Mouse (Mus musculus) neural tube, embryonic 15.5 days (tissue): ENCODE results near the gene Gm10842. TPM values are rescaled to one million over a fixed set of nuclear protein-coding genes. Genes with fewer than 3 reads are reported as not detected.
A peak's percentile ranks its signal among the peaks of the same experiment; 100 is the strongest.

Experiments used
- ATAC-seq: fragments of 200-750 bp; cut with Nextera tagmentation; 2 replicates; pipeline ENCODE4 v1.8.0; 2017; ENCODE audit warnings: mild to moderate bottlenecking, moderate TSS enrichment, moderate library complexity; ENCODE audit not compliant: low FRiP score
- H3K27ac ChIP-seq: fragments of 300-500 bp; sonication (generic); replicated peaks from 2 replicates; pipeline ENCODE4 v1.5.1; 2015; ENCODE audit warnings: mild to moderate bottlenecking, inconsistent platforms
- H3K27me3 ChIP-seq: fragments of 300-500 bp; sonication (generic); replicated peaks from 2 replicates; pipeline ENCODE4 v1.6.1; 2015; ENCODE audit warnings: inconsistent platforms
- H3K36me3 ChIP-seq: fragments of 300-500 bp; sonication (generic); 2 replicates; pipeline ENCODE4 v1.6.1; 2015; ENCODE audit warnings: inconsistent platforms
- H3K4me1 ChIP-seq: fragments of 300-500 bp; sonication (generic); 2 replicates; pipeline ENCODE4 v1.6.1; 2015; ENCODE audit warnings: inconsistent platforms
- H3K4me2 ChIP-seq: fragments of 300-500 bp; sonication (generic); 2 replicates; pipeline ENCODE4 v1.6.1; 2015; ENCODE audit warnings: inconsistent platforms, mild to moderate bottlenecking, moderate library complexity
- H3K4me3 ChIP-seq: fragments of 300-500 bp; sonication (generic); replicated peaks from 2 replicates; pipeline ENCODE4 v1.5.1; 2015; ENCODE audit warnings: mild to moderate bottlenecking, inconsistent platforms
- H3K9ac ChIP-seq: fragments of 300-500 bp; sonication (generic); replicated peaks from 2 replicates; pipeline ENCODE4 v1.6.1; 2015; ENCODE audit warnings: mild to moderate bottlenecking, inconsistent platforms
- H3K9me3 ChIP-seq: fragments of 300-500 bp; sonication (generic); replicated peaks from 2 replicates; pipeline ENCODE4 v1.6.1; 2016; ENCODE audit warnings: inconsistent platforms
- WGBS: fragments of 180-500 bp; shearing (Covaris S2); methylation state at CpG from one replicate; pipeline ENCODE4 v1.1.7; 2015; ENCODE audit warnings: mixed read lengths; 5-methylcytosine and 5-hydroxymethylcytosine counted together
- polyA plus RNA-seq: library from polyadenylated mRNA; unstranded; fragments of >200 nt; fragmentation: Nextera tagmentation; extraction: Ambion mirVana; gene quantifications from 2 replicates; pipeline ENCODE4 v1.2.1, GENCODE M21; 2015

Gene Gm10842
- polyA plus RNA-seq, 1 experiment from 2014 or later: not detected

DNA sequence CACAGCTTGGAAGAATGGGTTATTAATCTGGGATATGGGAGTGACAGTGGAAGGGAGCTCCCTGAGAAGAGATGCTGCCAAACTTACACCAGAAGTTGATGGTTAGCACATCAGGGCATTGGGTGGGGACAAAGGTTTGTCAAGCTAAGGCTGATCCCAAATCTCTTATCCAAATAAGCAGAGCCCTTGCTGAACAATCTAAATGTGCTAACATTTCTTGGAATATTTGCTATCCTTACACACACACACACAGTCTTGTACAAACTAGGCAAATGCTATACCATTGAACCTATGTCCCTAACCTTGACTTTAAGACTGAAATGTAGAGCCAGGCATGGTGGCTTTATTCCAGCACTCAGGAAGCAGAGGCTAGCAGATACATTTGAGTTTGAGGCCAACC is 3.1 kb upstream of the Gm10842 start:
- Histone ChIP-seq H3K36me3 (peaks cover 24% of the 10 kb centered on the region), H3K9ac (no peak overlapping the region), H3K4me2 (no peak overlapping the region), H3K27me3 (no peaks in the 10 kb centered on the region), H3K27ac (no peak overlapping the region), H3K4me3 (no peak overlapping the region), H3K9me3 (no peaks in the 10 kb centered on the region), H3K4me1 (no peaks in the 10 kb centered on the region)
- no peak for ATAC-seq

DNA sequence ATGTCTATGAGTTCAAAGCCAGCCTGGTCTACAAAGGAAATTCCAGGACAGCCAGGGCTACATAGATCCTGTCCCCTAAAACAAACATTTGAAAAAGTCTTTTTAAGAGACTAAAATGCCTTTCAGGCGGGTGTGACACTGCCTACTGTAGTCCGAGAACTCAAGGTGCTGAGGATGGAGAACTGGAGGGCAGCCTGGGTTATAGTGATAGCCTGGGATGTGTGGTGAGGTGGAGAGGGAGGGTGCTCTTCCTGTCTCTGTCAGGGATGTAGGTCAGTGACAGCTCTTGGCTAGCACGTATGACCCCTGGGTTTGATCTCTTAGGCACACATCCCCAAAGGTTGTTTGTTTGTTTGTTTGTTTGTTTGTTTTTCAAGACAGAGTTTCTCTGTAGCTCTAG is 2.6 kb upstream of the Gm10842 start:
- no peak overlapping the region for H3K27ac ChIP-seq
- ATAC-seq: no peak
- no peaks in the 10 kb centered on the region for H3K4me1 ChIP-seq
- 84% methylated on average over 3 of the region's 3 CpGs for WGBS
- H3K4me2 ChIP-seq: no peak overlapping the region
- no peak overlapping the region for H3K4me3 ChIP-seq
- peaks cover 21% of the 10 kb centered on the region for H3K36me3 ChIP-seq
- no peaks in the 10 kb centered on the region for H3K9me3 ChIP-seq
- H3K27me3 ChIP-seq: no peaks in the 10 kb centered on the region
- no peak overlapping the region for H3K9ac ChIP-seq

DNA sequence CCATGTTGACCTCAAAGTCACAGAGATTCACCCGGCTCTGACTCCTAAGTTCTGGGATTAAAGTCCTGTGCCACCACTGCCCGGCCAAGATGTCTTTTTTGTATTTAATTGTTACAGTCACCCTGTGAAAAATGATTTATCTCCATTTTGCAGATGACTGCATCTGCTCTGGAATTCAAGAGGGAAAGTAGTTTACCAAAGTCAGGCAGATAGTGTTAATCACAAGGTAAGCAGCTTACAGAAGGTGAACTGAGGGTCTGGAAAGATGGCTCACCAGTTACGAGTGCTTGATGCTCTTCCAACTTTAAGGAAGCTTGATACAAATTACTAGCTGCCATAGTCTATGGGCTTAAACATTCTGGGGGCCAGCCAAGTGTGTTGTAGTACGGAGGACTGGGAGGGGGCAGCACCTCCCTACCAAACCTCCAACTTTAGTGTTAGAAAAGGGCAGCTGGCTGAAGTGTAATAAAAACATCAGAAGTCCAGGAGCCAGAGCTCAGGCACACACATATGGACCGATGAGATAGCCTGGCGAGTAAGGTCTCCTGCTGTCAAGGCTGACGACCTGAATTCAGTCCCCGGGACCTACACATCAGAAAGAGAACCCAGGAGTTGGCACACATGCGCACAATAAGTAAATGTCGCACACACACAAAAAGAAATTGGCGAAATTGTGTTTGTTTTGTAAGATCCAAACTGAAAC is 2.0 kb upstream of the Gm10842 start:
- H3K36me3 ChIP-seq: peaks cover 15% of the 10 kb centered on the region
- no peaks in the 10 kb centered on the region for H3K27me3 ChIP-seq
- H3K4me2 ChIP-seq: no peak overlapping the region
- no peaks in the 10 kb centered on the region for H3K9me3 ChIP-seq
- no peaks in the 10 kb centered on the region for H3K4me1 ChIP-seq
- no peak for ATAC-seq
- 84% methylated on average over 11 of the region's 11 CpGs for whole genome bisulfite sequencing
- no peak overlapping the region for H3K4me3 ChIP-seq
- no peak overlapping the region for H3K9ac ChIP-seq
- H3K27ac ChIP-seq: no peak overlapping the region

DNA sequence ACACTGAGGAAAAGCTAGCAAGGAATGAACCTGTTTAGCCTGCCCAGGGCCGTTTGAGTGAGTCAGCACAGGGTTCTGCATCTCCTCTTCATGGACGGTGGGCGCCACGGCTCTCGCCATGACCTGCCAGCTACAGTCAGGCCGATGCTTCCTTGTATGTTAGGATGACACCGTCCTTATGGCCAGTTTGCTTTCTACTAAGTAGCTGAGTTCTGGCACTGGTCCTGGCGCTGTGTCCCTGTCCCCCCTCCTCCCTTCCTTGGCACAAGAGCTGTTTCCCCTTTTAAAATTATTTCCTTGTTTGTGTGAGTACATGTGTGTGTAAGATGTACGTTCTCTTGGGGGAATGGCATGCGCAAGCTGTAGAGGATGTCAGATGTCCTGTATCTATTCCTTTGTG is 1.5 kb upstream of the Gm10842 start:
- H3K4me3 ChIP-seq: no peak overlapping the region
- H3K27me3 ChIP-seq: no peaks in the 10 kb centered on the region
- WGBS: 89% methylated on average over 10 of the region's 10 CpGs
- H3K4me2 ChIP-seq: no peak overlapping the region
- H3K27ac ChIP-seq: no peak overlapping the region
- H3K9me3 ChIP-seq: no peaks in the 10 kb centered on the region
- H3K9ac ChIP-seq: no peak overlapping the region
- peaks cover 10% of the 10 kb centered on the region; the same call in 1 of the 2 replicates for H3K36me3 ChIP-seq
- no peaks in the 10 kb centered on the region for H3K4me1 ChIP-seq
- ATAC-seq: no peak

DNA sequence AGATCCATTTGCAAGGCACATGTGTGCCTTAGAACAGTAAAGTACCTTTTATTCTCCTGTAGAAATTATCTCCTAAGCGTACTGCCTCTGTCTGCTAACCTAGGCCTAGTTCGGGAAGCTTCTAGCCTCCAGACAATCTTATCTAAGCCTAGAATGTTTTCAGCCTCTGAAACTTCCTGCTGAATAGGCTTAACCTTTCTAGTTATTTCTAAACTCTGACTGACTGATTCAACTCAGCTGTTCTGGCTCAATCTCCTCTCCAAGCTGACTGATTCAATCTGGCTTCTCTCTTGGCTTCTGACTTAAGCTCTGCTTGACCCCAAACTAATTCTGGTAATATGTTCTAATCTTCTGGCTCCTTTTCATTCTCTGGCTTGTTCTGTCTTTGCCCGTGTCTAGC is 2.7 kb downstream of the Gm10842 start:
- Histone ChIP-seq H3K9ac (no peak overlapping the region), H3K36me3 (no peaks in the 10 kb centered on the region), H3K27ac (no peak overlapping the region), H3K4me3 (no peak overlapping the region), H3K4me1 (peaks cover 17% of the 10 kb centered on the region), H3K9me3 (no peaks in the 10 kb centered on the region), H3K27me3 (no peaks in the 10 kb centered on the region), H3K4me2 (no peak overlapping the region)
- ATAC-seq: no peak
- WGBS: 84% methylated on average over 3 of the region's 3 CpGs

DNA sequence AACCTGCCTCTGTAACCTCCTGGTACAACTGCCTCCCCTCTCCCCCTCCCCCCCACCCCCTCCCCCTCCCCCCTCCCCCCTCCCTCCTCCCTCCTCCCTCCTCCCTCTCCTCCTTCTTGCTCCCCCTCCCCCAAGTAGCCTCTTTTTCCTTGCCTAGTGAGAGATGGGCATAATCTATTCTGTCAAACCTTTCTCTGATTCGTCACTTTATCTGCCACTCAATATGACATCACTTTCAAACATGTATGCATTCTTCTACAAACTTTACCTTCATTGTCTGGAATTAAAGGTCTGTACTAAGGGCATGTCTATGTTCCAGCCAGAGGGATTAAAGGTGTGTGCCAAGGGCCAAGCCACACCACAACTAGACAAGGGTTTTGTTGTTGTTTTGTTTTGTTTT is 3.1 kb downstream of the Gm10842 start:
- WGBS: 93% methylated on average over 1 of the region's 1 CpGs
- H3K9me3 ChIP-seq: no peaks in the 10 kb centered on the region
- H3K4me2 ChIP-seq: no peak overlapping the region
- no peaks in the 10 kb centered on the region for H3K36me3 ChIP-seq
- H3K27me3 ChIP-seq: no peaks in the 10 kb centered on the region
- no peak overlapping the region for H3K27ac ChIP-seq
- no peak overlapping the region for H3K9ac ChIP-seq
- H3K4me1 ChIP-seq: peaks cover 17% of the 10 kb centered on the region
- no peak for ATAC-seq
- no peak overlapping the region for H3K4me3 ChIP-seq

DNA sequence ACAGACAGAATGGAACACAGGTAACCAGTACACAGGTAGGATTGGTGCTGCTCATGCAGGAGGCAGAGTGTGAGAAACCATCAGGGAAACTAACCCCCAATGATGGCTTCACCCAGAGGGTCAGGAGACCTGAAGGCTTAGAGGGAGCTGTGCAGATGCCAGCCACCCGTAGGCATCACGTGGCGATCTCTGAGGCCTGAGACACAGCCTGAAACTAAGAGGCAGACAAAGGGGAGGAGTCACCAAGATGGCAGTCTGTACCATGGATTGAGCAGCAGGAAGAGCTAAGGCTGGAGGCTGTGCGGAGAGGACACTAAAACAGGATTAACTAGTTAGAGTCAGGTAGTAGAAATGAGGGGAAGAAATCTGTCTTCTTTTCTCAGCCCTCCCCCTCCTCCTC is 4.0 kb downstream of the Gm10842 start:
- 66% methylated on average over 4 of the region's 4 CpGs for WGBS
- ATAC-seq: no peak
- no peak overlapping the region for H3K4me2 ChIP-seq

DNA sequence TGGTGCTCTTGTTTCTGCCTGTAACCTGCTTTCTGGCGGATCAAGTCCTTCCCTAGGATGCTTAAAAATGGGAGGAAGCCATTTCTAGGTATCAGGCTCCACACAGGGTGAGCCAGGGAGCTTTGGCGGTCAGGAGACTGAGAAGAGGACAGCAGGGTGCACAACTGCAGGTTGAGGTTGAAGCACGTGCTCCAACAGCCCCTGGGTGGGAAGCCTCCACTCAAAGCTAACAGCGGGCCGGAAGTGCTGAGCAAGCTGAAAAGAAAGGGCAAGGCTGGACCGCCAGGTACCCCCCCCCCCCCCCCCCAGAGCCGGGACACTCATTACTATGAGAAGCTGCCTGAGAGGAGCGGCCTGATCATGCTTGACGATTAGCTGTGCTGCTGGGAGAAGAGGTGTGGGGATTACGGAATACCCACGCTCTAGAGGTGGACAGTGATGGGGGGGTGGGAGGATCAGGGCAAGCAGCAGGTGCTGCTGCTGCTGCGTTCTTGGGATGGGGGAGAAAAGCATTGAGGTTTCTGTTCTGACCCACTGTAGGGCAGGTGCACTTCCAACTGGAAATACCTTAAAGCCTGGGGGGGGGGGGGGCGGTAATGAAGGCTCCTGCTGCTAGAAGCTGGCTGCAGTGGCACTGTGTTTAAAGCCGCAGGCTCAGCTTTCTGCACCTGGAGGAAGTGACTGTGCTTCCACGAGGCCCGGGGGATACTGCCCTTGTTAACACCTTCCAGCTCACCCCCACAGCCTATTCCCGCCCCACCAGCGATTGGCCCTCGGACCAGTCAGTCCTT is 4.7 kb downstream of the Gm10842 start:
- H3K4me1 ChIP-seq: peaks cover 17% of the 10 kb centered on the region
- no peak overlapping the region for H3K9ac ChIP-seq
- peak overlapping the region; percentile 36 for H3K4me2 ChIP-seq
- no peak overlapping the region for H3K27ac ChIP-seq
- WGBS: 20% methylated on average over 19 of the region's 19 CpGs
- no peaks in the 10 kb centered on the region for H3K36me3 ChIP-seq
- H3K27me3 ChIP-seq: no peaks in the 10 kb centered on the region
- ATAC-seq: no peak
- no peaks in the 10 kb centered on the region for H3K9me3 ChIP-seq
- no peak overlapping the region for H3K4me3 ChIP-seq

More for the DNA sequence above, 4.0 kb downstream of the Gm10842 start:
- H3K27me3 ChIP-seq: no peaks in the 10 kb centered on the region
- H3K36me3 ChIP-seq: no peaks in the 10 kb centered on the region
- H3K4me1 ChIP-seq: peaks cover 17% of the 10 kb centered on the region
- no peaks in the 10 kb centered on the region for H3K9me3 ChIP-seq
- H3K27ac ChIP-seq: no peak overlapping the region
- H3K4me3 ChIP-seq: no peak overlapping the region
- H3K9ac ChIP-seq: no peak overlapping the region

DNA sequence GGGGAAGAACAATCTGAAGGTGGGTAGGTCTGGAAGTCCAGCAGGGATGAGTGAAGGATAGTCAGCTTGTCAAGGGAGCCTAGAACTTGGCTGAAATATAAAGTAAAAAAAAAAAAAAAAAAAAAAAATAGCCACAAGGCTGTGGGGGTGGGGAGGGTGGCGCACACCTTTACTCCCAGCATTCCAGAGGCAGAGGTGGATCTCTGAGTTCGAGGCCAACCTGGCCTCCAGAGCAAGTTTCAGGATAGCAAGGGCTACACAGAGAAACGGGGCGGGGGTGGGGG is 5.3 kb downstream of the Gm10842 start:
- 85% methylated on average over 4 of the region's 4 CpGs for WGBS
- H3K36me3 ChIP-seq: no peaks in the 10 kb centered on the region
- peak overlapping the region; percentile 36 for H3K4me2 ChIP-seq
- ATAC-seq: no peak
- peaks cover 17% of the 10 kb centered on the region for H3K4me1 ChIP-seq
- H3K27me3 ChIP-seq: no peaks in the 10 kb centered on the region
- H3K9ac ChIP-seq: no peak overlapping the region
- H3K9me3 ChIP-seq: no peaks in the 10 kb centered on the region
- H3K4me3 ChIP-seq: no peak overlapping the region
- H3K27ac ChIP-seq: no peak overlapping the region

DNA sequence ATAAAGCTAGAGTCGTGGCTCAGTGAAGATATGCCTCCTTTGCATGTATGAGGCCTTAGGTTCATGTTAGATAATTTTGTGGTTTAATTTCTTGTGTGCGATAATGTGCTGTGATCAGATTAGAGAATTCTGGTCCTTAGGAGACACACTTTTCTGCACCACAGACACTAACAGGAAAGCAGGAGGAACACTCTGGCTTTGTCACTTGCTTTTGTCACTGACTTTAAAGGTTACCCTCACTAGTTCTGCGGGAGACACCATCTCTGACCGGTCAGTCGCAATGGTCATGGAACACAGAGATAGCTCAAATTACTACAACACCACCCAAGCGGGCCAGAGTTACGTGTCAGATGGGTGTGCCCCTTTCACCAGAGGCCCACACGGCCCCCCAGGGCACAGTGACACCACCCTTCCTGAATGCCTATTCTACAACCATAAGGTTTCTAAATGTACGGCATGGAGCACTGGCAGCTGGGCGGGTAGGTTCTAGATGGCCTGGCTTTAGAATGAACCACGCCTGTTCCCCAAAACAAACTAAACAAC is 5.7 kb downstream of the Gm10842 start:
- Histone ChIP-seq H3K9me3 (no peaks in the 10 kb centered on the region), H3K4me1 (peaks cover 17% of the 10 kb centered on the region), H3K27ac (no peak overlapping the region), H3K9ac (no peak overlapping the region), H3K4me3 (no peak overlapping the region), H3K36me3 (no peaks in the 10 kb centered on the region), H3K27me3 (no peaks in the 10 kb centered on the region), H3K4me2 (no peak overlapping the region)
- no peak for ATAC-seq
- WGBS: 88% methylated on average over 11 of the region's 11 CpGs

DNA sequence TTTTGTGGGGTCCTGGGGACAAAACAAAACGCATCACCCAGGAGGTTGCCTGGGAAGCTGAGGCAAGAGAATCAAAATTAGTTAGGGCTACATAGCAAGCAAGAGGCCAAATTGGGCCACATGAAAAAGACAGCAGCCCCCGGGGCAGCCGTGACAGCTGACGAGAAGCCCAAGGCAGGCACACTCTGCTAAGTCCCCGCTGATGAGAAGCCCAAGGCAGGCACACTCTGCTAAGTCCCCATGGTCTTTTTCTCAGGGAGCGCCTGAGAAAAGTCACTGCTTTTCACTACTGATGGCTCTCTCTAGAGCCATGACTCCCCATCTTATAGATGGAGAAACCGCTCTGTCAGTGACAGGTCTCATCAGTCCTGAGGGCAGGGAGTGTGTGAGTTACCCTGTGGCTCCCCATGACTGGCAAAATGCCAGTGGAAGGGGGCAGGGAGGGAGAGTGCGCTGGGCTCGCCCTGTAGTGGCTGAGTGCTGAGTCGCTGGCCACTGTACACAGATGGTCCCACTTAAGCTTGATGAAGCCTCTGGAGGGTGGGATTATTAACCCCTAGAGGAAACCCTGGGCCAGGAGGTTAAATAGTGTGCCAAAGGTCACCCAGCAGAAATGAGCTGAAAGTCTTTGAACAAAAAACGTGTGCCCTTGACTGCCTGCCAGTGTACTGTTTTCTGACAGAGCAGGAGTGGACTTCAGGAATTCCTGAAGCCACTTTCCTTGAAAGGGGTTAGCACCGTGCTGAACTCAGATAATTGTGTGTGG is 6.6 kb downstream of the Gm10842 start:
- WGBS: 28% methylated on average over 12 of the region's 12 CpGs
- no peak overlapping the region for H3K9ac ChIP-seq
- H3K27me3 ChIP-seq: no peaks in the 10 kb centered on the region
- H3K36me3 ChIP-seq: no peaks in the 10 kb centered on the region
- H3K4me3 ChIP-seq: no peak overlapping the region
- H3K27ac ChIP-seq: no peak overlapping the region
- ATAC-seq: no peak
- H3K4me2 ChIP-seq: no peak overlapping the region
- no peaks in the 10 kb centered on the region for H3K9me3 ChIP-seq
- H3K4me1 ChIP-seq: peaks cover 17% of the 10 kb centered on the region

DNA sequence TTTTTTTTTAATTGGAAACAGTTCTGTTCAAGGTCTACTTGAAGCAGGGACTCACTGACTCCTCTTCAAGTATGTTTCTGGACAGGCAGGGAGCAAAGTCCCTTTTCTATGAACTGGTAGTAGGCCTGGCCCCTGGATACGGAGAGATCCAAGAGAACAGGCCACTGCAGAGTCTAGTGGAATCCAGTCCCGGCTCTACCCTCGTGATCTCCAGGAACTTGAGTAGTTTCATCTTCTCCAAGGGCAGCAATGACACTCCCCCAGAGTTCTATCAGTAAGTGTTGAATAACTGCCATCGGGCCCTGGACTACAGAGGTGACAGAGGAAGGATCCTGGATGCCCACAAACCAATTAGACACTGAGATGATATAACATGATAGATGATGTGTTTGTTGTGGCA is 9.2 kb downstream of the Gm10842 start:
- ATAC-seq: no peak
- Histone ChIP-seq H3K27ac (no peak overlapping the region), H3K9me3 (no peaks in the 10 kb centered on the region), H3K9ac (no peak overlapping the region), H3K4me1 (peaks cover 17% of the 10 kb centered on the region), H3K36me3 (no peaks in the 10 kb centered on the region), H3K4me2 (no peak overlapping the region), H3K27me3 (no peaks in the 10 kb centered on the region), H3K4me3 (no peak overlapping the region)
- WGBS: 93% methylated on average over 4 of the region's 4 CpGs
